Mouse (Mus musculus): ENCODE data around the gene Pcyox1. TPM values are rescaled to one million over a fixed set of nuclear protein-coding genes. Genes with fewer than 3 reads are reported as not detected.
A peak's percentile ranks its signal among the peaks of the same experiment; 100 is the strongest.

Gene Pcyox1
- polyA plus RNA-seq (2015; fragmentation: Nextera tagmentation; extraction: Ambion mirVana): 49.8 and 54.7 TPM in 2 replicates

GRCm38 (mm10) chr6:86396581-86397256 is at the start of gene Pcyox1:
Gene Pcyox1, minus strand, starts transcription at chr6:86397154.
- Histone ChIP-seq H3K4me2 (peak within 1 kb of the TSS; percentile 78), H3K36me3 (peaks cover 10% of the 10 kb centered on the region), H3K4me3 (peak within 1 kb of the TSS; percentile 76), H3K9ac (peak within 1 kb of the TSS; percentile 88), H3K27ac (peak within 1 kb of the TSS; percentile 85), H3K4me1 (replicated peaks) (peaks cover 29% of the 10 kb centered on the region), H3K27me3 (no peaks in the 10 kb centered on the region), H3K9me3 (replicated peaks) (no peaks in the 10 kb centered on the region)
- ATAC-seq (replicated peaks; ENCODE audit: insufficient number of reproducible peaks, insufficient read depth, low FRiP score, low read depth): peak; percentile 95
- under 1% methylated on average over 49 of the region's 51 CpGs for WGBS

- Histone ChIP-seq H3K36me3 (peaks cover 43% of the 10 kb centered on the region), H3K9me3 (replicated peaks) (no peaks in the 10 kb centered on the region), H3K27ac (no peak overlapping the region), H3K4me1 (replicated peaks) (no peaks in the 10 kb centered on the region), H3K4me3 (no peak overlapping the region), H3K9ac (no peak overlapping the region), H3K27me3 (no peaks in the 10 kb centered on the region), H3K4me2 (no peak overlapping the region)
- WGBS: 89% methylated on average over 18 of the region's 18 CpGs
- ATAC-seq (replicated peaks; ENCODE audit: insufficient number of reproducible peaks, insufficient read depth, low FRiP score, low read depth): no peak
Observed at GRCm38 (mm10) chr6:86445551-86445950, 48.6 kb upstream of the Pcyox1 start.

- Histone ChIP-seq H3K27ac (no peak overlapping the region), H3K36me3 (peaks cover 27% of the 10 kb centered on the region)
- WGBS: 93% methylated on average over 10 of the region's 10 CpGs
Observed at GRCm38 (mm10) chr6:86441571-86441970, 44.6 kb upstream of the Pcyox1 start.

GRCm38 (mm10) chr6:86439531-86439930 is 42.6 kb upstream of the Pcyox1 start:
- Histone ChIP-seq H3K4me1 (replicated peaks) (peaks cover 4% of the 10 kb centered on the region), H3K9ac (peak overlapping the region; percentile 90; the same call in 1 of the 2 replicates), H3K4me3 (peak overlapping the region; percentile 85), H3K27ac (no peak overlapping the region), H3K27me3 (no peaks in the 10 kb centered on the region), H3K4me2 (peak overlapping the region; percentile 83), H3K36me3 (peaks cover 28% of the 10 kb centered on the region), H3K9me3 (replicated peaks) (no peaks in the 10 kb centered on the region)
- WGBS: 95% methylated on average over 1 of the region's 1 CpGs
- no peak for ATAC-seq (replicated peaks; ENCODE audit: insufficient number of reproducible peaks, insufficient read depth, low FRiP score, low read depth)

More at GRCm38 (mm10) chr6:86441571-86441970, 44.6 kb upstream of the Pcyox1 start:
- Histone ChIP-seq H3K4me3 (no peak overlapping the region), H3K27me3 (no peaks in the 10 kb centered on the region), H3K9me3 (replicated peaks) (no peaks in the 10 kb centered on the region), H3K4me1 (replicated peaks) (peaks cover 4% of the 10 kb centered on the region), H3K4me2 (no peak overlapping the region), H3K9ac (no peak overlapping the region)
- ATAC-seq (replicated peaks; ENCODE audit: insufficient number of reproducible peaks, insufficient read depth, low FRiP score, low read depth): no peak

- no peak for ATAC-seq (replicated peaks; ENCODE audit: insufficient number of reproducible peaks, insufficient read depth, low FRiP score, low read depth)
- WGBS: 3% methylated on average over 13 of the region's 13 CpGs
Observed at GRCm38 (mm10) chr6:86439119-86439496, 42.2 kb upstream of the Pcyox1 start.

GRCm38 (mm10) chr6:86438272-86439118 is 41.5 kb upstream of the Pcyox1 start, which contains the start of gene C87436:
Gene C87436, plus strand, starts transcription at chr6:86438374.
- peak within 1 kb of the TSS; percentile 90 for H3K9ac ChIP-seq
- ATAC-seq (replicated peaks; ENCODE audit: insufficient number of reproducible peaks, insufficient read depth, low FRiP score, low read depth): peak; percentile 93
- no peaks in the 10 kb centered on the region for H3K27me3 ChIP-seq
- H3K4me1 ChIP-seq (replicated peaks): peaks cover 4% of the 10 kb centered on the region
- H3K27ac ChIP-seq: peak within 1 kb of the TSS; percentile 98
- no peaks in the 10 kb centered on the region for H3K9me3 ChIP-seq (replicated peaks)
- peak within 1 kb of the TSS; percentile 85 for H3K4me3 ChIP-seq
- under 1% methylated on average over 59 of the region's 59 CpGs for WGBS
- H3K36me3 ChIP-seq: peaks cover 26% of the 10 kb centered on the region
- H3K4me2 ChIP-seq: peak within 1 kb of the TSS; percentile 83

More at GRCm38 (mm10) chr6:86439119-86439496, 42.2 kb upstream of the Pcyox1 start:
- no peaks in the 10 kb centered on the region for H3K27me3 ChIP-seq
- no peaks in the 10 kb centered on the region for H3K9me3 ChIP-seq (replicated peaks)
- peak overlapping the region; percentile 90 for H3K9ac ChIP-seq
- H3K36me3 ChIP-seq: peaks cover 28% of the 10 kb centered on the region
- peak overlapping the region; percentile 83 for H3K4me2 ChIP-seq
- H3K4me1 ChIP-seq (replicated peaks): peaks cover 4% of the 10 kb centered on the region
- H3K27ac ChIP-seq: peak overlapping the region; percentile 98
- peak overlapping the region; percentile 85 for H3K4me3 ChIP-seq

GRCm38 (mm10) chr6:86437711-86438110 is 40.8 kb upstream of the Pcyox1 start:
- WGBS: 1% methylated on average over 14 of the region's 14 CpGs
- Histone ChIP-seq H3K9me3 (replicated peaks) (no peaks in the 10 kb centered on the region), H3K4me3 (peak overlapping the region; percentile 85), H3K27ac (peak overlapping the region; percentile 98), H3K27me3 (no peaks in the 10 kb centered on the region), H3K4me2 (peak overlapping the region; percentile 83), H3K36me3 (peaks cover 33% of the 10 kb centered on the region), H3K4me1 (replicated peaks) (peaks cover 4% of the 10 kb centered on the region), H3K9ac (peak overlapping the region; percentile 90)
- peak; percentile 36; the same call in 1 of the 2 replicates for ATAC-seq (replicated peaks; ENCODE audit: insufficient number of reproducible peaks, insufficient read depth, low FRiP score, low read depth)

GRCm38 (mm10) chr6:86433696-86434095 is 36.7 kb upstream of the Pcyox1 start:
- H3K36me3 ChIP-seq: peaks cover 58% of the 10 kb centered on the region
- ATAC-seq (replicated peaks; ENCODE audit: insufficient number of reproducible peaks, insufficient read depth, low FRiP score, low read depth): no peak
- WGBS: 88% methylated on average over 1 of the region's 1 CpGs

GRCm38 (mm10) chr6:86431531-86431930 is 34.6 kb upstream of the Pcyox1 start:
- no peaks in the 10 kb centered on the region for H3K9me3 ChIP-seq (replicated peaks)
- H3K27me3 ChIP-seq: no peaks in the 10 kb centered on the region
- ATAC-seq (replicated peaks; ENCODE audit: insufficient number of reproducible peaks, insufficient read depth, low FRiP score, low read depth): no peak
- no peak overlapping the region for H3K9ac ChIP-seq
- H3K4me2 ChIP-seq: no peak overlapping the region
- H3K27ac ChIP-seq: no peak overlapping the region
- 96% methylated on average over 3 of the region's 3 CpGs for WGBS
- no peaks in the 10 kb centered on the region for H3K4me1 ChIP-seq (replicated peaks)
- H3K36me3 ChIP-seq: peaks cover 74% of the 10 kb centered on the region
- H3K4me3 ChIP-seq: no peak overlapping the region

More at GRCm38 (mm10) chr6:86433696-86434095, 36.7 kb upstream of the Pcyox1 start:
- Histone ChIP-seq H3K27ac (no peak overlapping the region), H3K4me3 (no peak overlapping the region), H3K9me3 (replicated peaks) (no peaks in the 10 kb centered on the region), H3K27me3 (no peaks in the 10 kb centered on the region), H3K4me2 (no peak overlapping the region), H3K4me1 (replicated peaks) (no peaks in the 10 kb centered on the region; the same call in 1 of the 2 replicates), H3K9ac (no peak overlapping the region)

GRCm38 (mm10) chr6:86426358-86426757 is 29.4 kb upstream of the Pcyox1 start, which contains the start of gene Gm44790:
Gene Gm44790, plus strand, starts transcription at chr6:86426658.
- Histone ChIP-seq H3K27me3 (no peaks in the 10 kb centered on the region), H3K9ac (no peak within 1 kb of the TSS), H3K27ac (no peak within 1 kb of the TSS), H3K9me3 (replicated peaks) (no peaks in the 10 kb centered on the region), H3K4me3 (no peak within 1 kb of the TSS), H3K4me2 (no peak within 1 kb of the TSS), H3K4me1 (replicated peaks) (no peaks in the 10 kb centered on the region), H3K36me3 (peaks cover 74% of the 10 kb centered on the region)
- no peak for ATAC-seq (replicated peaks; ENCODE audit: insufficient number of reproducible peaks, insufficient read depth, low FRiP score, low read depth)
- 95% methylated on average over 1 of the region's 1 CpGs for WGBS

GRCm38 (mm10) chr6:86420491-86420890 is 23.5 kb upstream of the Pcyox1 start:
- Histone ChIP-seq H3K9ac (no peak overlapping the region), H3K27ac (no peak overlapping the region), H3K4me1 (replicated peaks) (no peaks in the 10 kb centered on the region), H3K9me3 (replicated peaks) (no peaks in the 10 kb centered on the region), H3K4me3 (no peak overlapping the region), H3K36me3 (peaks cover 81% of the 10 kb centered on the region), H3K27me3 (no peaks in the 10 kb centered on the region), H3K4me2 (no peak overlapping the region)
- no peak for ATAC-seq (replicated peaks; ENCODE audit: insufficient number of reproducible peaks, insufficient read depth, low FRiP score, low read depth)
- 76% methylated on average over 6 of the region's 6 CpGs for WGBS
